Mouse (Mus musculus): ENCODE data around the gene Paqr3. TPM values are rescaled to one million over a fixed set of nuclear protein-coding genes. Genes with fewer than 3 reads are reported as not detected.

The Paqr3 gene
- total and polyA plus RNA-seq, 3 experiments, result 4.3 to 6.4 TPM; not detected in 1

DNA sequence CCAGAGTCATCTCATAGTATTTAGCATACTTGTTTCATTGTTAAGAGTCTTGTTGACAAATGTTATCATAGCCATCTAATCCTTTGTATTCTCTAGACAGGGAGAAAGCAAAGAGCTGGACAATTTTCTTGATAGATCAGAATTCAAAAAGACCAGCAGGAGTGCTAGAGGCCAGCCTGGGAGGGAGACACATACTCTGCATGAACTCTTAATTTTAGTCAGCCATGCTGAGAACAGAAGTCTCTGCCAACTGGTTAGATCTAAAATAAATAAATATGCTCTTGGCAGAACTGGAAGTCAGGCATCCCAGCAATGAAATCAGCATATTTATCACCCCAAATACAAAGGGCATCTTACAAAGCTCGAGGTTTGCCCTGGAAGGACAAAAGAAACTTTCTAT, 43.3 kb upstream of the Paqr3 start:
- H3K9ac ChIP-seq (ENCODE audit: control insufficient read depth, low read depth, low read length, poor library complexity, severe bottlenecking), result no peak overlapping the region
- H3K27me3 ChIP-seq (ENCODE audit: control insufficient read depth in 1 of 2, insufficient read depth in 2 of 2, low read length in 2 of 2), result no peaks in the 10 kb centered on the region
- H3K9me3 ChIP-seq (replicated peaks; ENCODE audit: insufficient read depth, low read length), result no peaks in the 10 kb centered on the region
- TF ChIP-seq USF1 (IDR thresholded peaks at IDR 0.05; ENCODE audit: low read depth, low read length), result no peak
- TF ChIP-seq GATA1 (IDR thresholded peaks at IDR 0.05; ENCODE audit: low read depth, low read length), result no peak
- no peak for TF ChIP-seq POLR2A (IDR thresholded peaks at IDR 0.05; ENCODE audit: control insufficient read depth in 1 of 2, insufficient read depth in 1 of 2, low read depth in 1 of 2, low read length in 2 of 2, poor library complexity in 1 of 2)
- H3K4me1 ChIP-seq (ENCODE audit: control insufficient read depth in 1 of 2, insufficient read depth in 2 of 2, low read length in 2 of 2), result no peaks in the 10 kb centered on the region
- no peak for DNase-seq (ENCODE audit: low read depth, low spot score)
- no peaks in the 10 kb centered on the region for H3K79me2 ChIP-seq (ENCODE audit: control insufficient read depth, insufficient read depth, low read length, poor library complexity)
- H3K36me3 ChIP-seq (ENCODE audit: control insufficient read depth in 1 of 2, insufficient read depth in 2 of 2, low read length in 2 of 2), result no peaks in the 10 kb centered on the region
- no peak overlapping the region for H3K4me3 ChIP-seq (ENCODE audit: control insufficient read depth in 1 of 2, insufficient read depth in 1 of 2, low read depth in 2 of 2, low read length in 2 of 2)
- no peak overlapping the region for H3K27ac ChIP-seq (ENCODE audit: control insufficient read depth, low read depth, low read length)

DNA sequence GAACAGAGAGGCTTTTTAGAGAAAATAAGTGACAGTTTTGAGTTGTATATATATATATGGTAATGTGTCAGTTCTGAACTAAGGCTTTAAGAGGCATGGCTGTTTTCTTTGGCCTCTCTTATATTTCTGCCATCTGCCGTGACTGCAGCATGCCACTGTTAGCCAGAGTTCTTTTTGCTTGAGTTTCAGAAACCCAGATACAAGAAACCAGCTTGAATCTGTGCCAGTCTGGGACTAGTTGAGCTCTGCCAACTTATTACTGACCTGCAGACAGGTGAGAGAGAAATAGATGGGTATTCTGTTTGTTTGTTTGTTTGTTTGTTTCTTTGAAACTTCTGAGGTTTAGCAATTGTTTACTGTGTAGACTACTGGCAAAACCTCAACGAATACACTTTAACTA, 23.9 kb upstream of the Paqr3 start:
- no peaks in the 10 kb centered on the region for H3K36me3 ChIP-seq (ENCODE audit: control insufficient read depth in 1 of 2, insufficient read depth in 2 of 2, low read length in 2 of 2)
- H3K27me3 ChIP-seq (ENCODE audit: control insufficient read depth in 1 of 2, insufficient read depth in 2 of 2, low read length in 2 of 2), result no peaks in the 10 kb centered on the region
- H3K79me2 ChIP-seq (ENCODE audit: control insufficient read depth, insufficient read depth, low read length, poor library complexity), result no peaks in the 10 kb centered on the region
- DNase-seq (ENCODE audit: low read depth, low spot score), result no peak
- no peaks in the 10 kb centered on the region for H3K4me1 ChIP-seq (ENCODE audit: control insufficient read depth in 1 of 2, insufficient read depth in 2 of 2, low read length in 2 of 2)
- TF ChIP-seq E2F4 (IDR thresholded peaks at IDR 0.05; ENCODE audit: borderline replicate concordance, low read depth, low read length), result no peak
- TF ChIP-seq RCOR1 (IDR thresholded peaks at IDR 0.05; ENCODE audit: low read depth, low read length), result no peak
- no peak for TF ChIP-seq JUND (IDR thresholded peaks at IDR 0.05; ENCODE audit: low read depth, low read length)
- TF ChIP-seq ZMIZ1 (IDR thresholded peaks at IDR 0.05; ENCODE audit: low read depth, low read length), result no peak
- no peak for TF ChIP-seq POLR2AphosphoS5 (IDR thresholded peaks at IDR 0.05; ENCODE audit: borderline replicate concordance, low read depth, low read length)
- no peaks in the 10 kb centered on the region for H3K9me3 ChIP-seq (replicated peaks; ENCODE audit: insufficient read depth, low read length)
- no peak overlapping the region for H3K4me3 ChIP-seq (ENCODE audit: control insufficient read depth in 1 of 2, insufficient read depth in 1 of 2, low read depth in 2 of 2, low read length in 2 of 2)
- H3K27ac ChIP-seq (ENCODE audit: control insufficient read depth, low read depth, low read length), result no peak overlapping the region
- no peak overlapping the region for H3K9ac ChIP-seq (ENCODE audit: control insufficient read depth, low read depth, low read length, poor library complexity, severe bottlenecking)

DNA sequence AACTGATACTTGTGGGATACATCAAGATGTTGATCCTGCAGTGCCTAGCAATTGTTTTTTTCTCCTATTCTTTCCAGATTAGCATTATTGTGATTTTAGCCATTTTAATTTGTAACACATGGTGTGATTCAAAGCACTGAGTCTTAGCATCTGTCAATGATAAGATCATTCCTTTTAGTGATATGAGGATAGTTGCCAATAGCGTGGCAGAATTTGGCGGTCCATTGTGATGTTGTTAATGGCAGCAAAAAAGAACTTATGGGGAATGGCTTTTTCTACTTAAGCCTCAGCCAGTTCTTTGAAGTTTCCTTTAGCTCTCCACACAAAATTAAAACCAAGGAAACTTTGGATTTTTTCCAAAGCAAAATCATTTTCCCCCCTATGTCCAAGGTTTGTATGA, 18.2 kb upstream of the Paqr3 start:
- Histone ChIP-seq H3K4me1 (ENCODE audit: control insufficient read depth in 1 of 2, insufficient read depth in 2 of 2, low read length in 2 of 2) (no peaks in the 10 kb centered on the region), H3K27me3 (ENCODE audit: control insufficient read depth in 1 of 2, insufficient read depth in 2 of 2, low read length in 2 of 2) (no peaks in the 10 kb centered on the region), H3K9me3 (replicated peaks; ENCODE audit: insufficient read depth, low read length) (no peaks in the 10 kb centered on the region), H3K27ac (ENCODE audit: control insufficient read depth, low read depth, low read length) (no peak overlapping the region), H3K9ac (ENCODE audit: control insufficient read depth, low read depth, low read length, poor library complexity, severe bottlenecking) (no peak overlapping the region), H3K79me2 (ENCODE audit: control insufficient read depth, insufficient read depth, low read length, poor library complexity) (no peaks in the 10 kb centered on the region), H3K36me3 (ENCODE audit: control insufficient read depth in 1 of 2, insufficient read depth in 2 of 2, low read length in 2 of 2) (no peaks in the 10 kb centered on the region), H3K4me3 (ENCODE audit: control insufficient read depth in 1 of 2, insufficient read depth in 1 of 2, low read depth in 2 of 2, low read length in 2 of 2) (no peak overlapping the region)
- no peak for DNase-seq (ENCODE audit: low read depth, low spot score)
- TF ChIP-seq SMC3 (IDR thresholded peaks at IDR 0.05; ENCODE audit: low read depth, low read length) (no peak), MYC (IDR thresholded peaks at IDR 0.05; ENCODE audit: low read depth, low read length) (no peak), ZNF384 (IDR thresholded peaks at IDR 0.05; ENCODE audit: low read depth, low read length) (no peak), MAFK (IDR thresholded peaks at IDR 0.05; ENCODE audit: borderline replicate concordance, low read depth, low read length) (no peak)

All from MEL (cell line).